Comparison of ENCODE assay signal across 8 mouse cellular contexts in genomic region chr1:135788708-135789107, GRCm38 (mm10). TPM values are rescaled to one million over a fixed set of nuclear protein-coding genes. Genes with fewer than 3 reads are reported as not detected.
A peak's percentile ranks its signal among the peaks of the same experiment; 100 is the strongest.
DNase-seq lines count a peak whose midpoint lies in the region; ATAC-seq lines count a peak whose summit lies in the region.

No protein-coding gene starts in this region.

- H3K4me1 ChIP-seq in erythroblast, embryonic 14.5 days (ENCODE audit: control insufficient read depth) = peaks cover 17% of the 10 kb centered on the region

- peaks cover 17% of the 10 kb centered on the region for H3K27me3 ChIP-seq in erythroblast, embryonic 14.5 days (ENCODE audit: control insufficient read depth)

- DNase-seq in urinary bladder, postnatal 14 days (ENCODE audit: low spot score) = peak; percentile 75
- no peak for DNase-seq in urinary bladder, postnatal 10 days (ENCODE audit: low spot score)
- peak; percentile 50 for DNase-seq in kidney, postnatal 14 days
- DNase-seq in mesoderm, embryonic 11.5 days (ENCODE audit: low read depth, low spot score) = peak; percentile 26
- no peak for DNase-seq in cerebellum, adult 11-12 months
- no peak for DNase-seq in T-cell, adult 2 months (ENCODE audit: low spot score)

- no peaks in the 10 kb centered on the region for H3K36me3 ChIP-seq in erythroblast, embryonic 14.5 days (ENCODE audit: control insufficient read depth)

- H3K9me3 ChIP-seq in erythroblast, embryonic 14.5 days (ENCODE audit: control insufficient read depth, low read length) = no peaks in the 10 kb centered on the region

- no peak for ATAC-seq in erythroblast, adult 5-6 weeks (replicated peaks; ENCODE audit: low FRiP score, poor library complexity, severe bottlenecking)

- H3K4me3 ChIP-seq in erythroblast, embryonic 14.5 days (replicated peaks) = peak overlapping the region; percentile 25

RNA-seq across cellular contexts. Expression of gene Tnni1, which starts 9.5 kb away (rescaled TPM):
- polyA plus RNA-seq in erythroblast, embryonic 14.5 days (2012) = 0.07 TPM in 1 of 2 replicates, not detected in the other
- total RNA-seq in erythroblast, adult 5-6 weeks (2015; ENCODE audit: low replicate concordance) = not detected in 2 replicates
- total RNA-seq in erythroblast, adult 5-6 weeks (2017; ENCODE audit: low replicate concordance) = not detected in 2 replicates

RNA-seq across cellular contexts. Expression of gene Phlda3, which starts 22.8 kb away (rescaled TPM):
- 11.2 and 11.3 TPM in 2 replicates for polyA plus RNA-seq in erythroblast, embryonic 14.5 days (2012)
- not detected in 2 replicates for total RNA-seq in erythroblast, adult 5-6 weeks (2015; ENCODE audit: low replicate concordance)
- not detected in 2 replicates for total RNA-seq in erythroblast, adult 5-6 weeks (2017; ENCODE audit: low replicate concordance)

RNA-seq across cellular contexts. Expression of gene Lad1, which starts 29.7 kb away (rescaled TPM):
- polyA plus RNA-seq in erythroblast, embryonic 14.5 days (2012) = 0.01 TPM in 1 of 2 replicates, not detected in the other
- total RNA-seq in erythroblast, adult 5-6 weeks (2015; ENCODE audit: low replicate concordance) = not detected in 2 replicates
- total RNA-seq in erythroblast, adult 5-6 weeks (2017; ENCODE audit: low replicate concordance) = not detected in 2 replicates

RNA-seq across cellular contexts. Expression of gene Tnnt2, which starts 47.4 kb away (rescaled TPM):
- 0.01 TPM in 1 of 2 replicates, not detected in the other for polyA plus RNA-seq in erythroblast, embryonic 14.5 days (2012)
- not detected in 2 replicates for total RNA-seq in erythroblast, adult 5-6 weeks (2015; ENCODE audit: low replicate concordance)
- total RNA-seq in erythroblast, adult 5-6 weeks (2017; ENCODE audit: low replicate concordance) = not detected in 2 replicates

Comparison
In these comparisons a context has a peak if more than half of its experiments do, and no peak if none do; other contexts are left out.
1. DNase-seq: peak in urinary bladder, postnatal 14 days (single experiment), kidney, postnatal 14 days (single experiment) and mesoderm, embryonic 11.5 days (single experiment); none in urinary bladder, postnatal 10 days (single experiment), cerebellum, adult 11-12 months (single experiment) and T-cell, adult 2 months (single experiment).